Mouse (Mus musculus) layer of hippocampus, adult 18-20 months (tissue): ENCODE data around the gene Tubg2. TPM values are rescaled to one million over a fixed set of nuclear protein-coding genes. Genes with fewer than 3 reads are reported as not detected.
"Not testable (repeated sequence)": the region's sequence is repeated elsewhere in the genome, so short reads cannot be mapped to it uniquely, and the experiment has no call there.

ENCODE experiments used
- DNase-seq, 2 experiments: peaks; one replicate each; pipeline ENCODE4 v3.0.0; 2022; ENCODE audit warnings: low spot score in 2 of 2
- long read RNA-seq: library from polyadenylated mRNA; stranded (forward); transcript quantifications from one replicate; pipeline ENCODE4 v2.0.0, GENCODE M21; 2021
- total RNA-seq, 2 experiments: library from RNA; stranded (reverse); gene quantifications; 2 replicates each; pipeline ENCODE4 v1.2.3; 2021

Tubg2 gene
- total RNA-seq: 10 to 100 TPM; 40.2 to 42.7 TPM
- long read RNA-seq, transcript Tubg2-201 (11 exons, 1,754 nt): major isoform, 47 of 56 reads
- long read RNA-seq, partial matches to known transcripts: 6 of 56 reads
- long read RNA-seq, other reads (novel, unspliced or antisense): 3 of 56 reads

GRCm38 (mm10) chr11:101155728-101156371 is at the start of gene Tubg2:
Gene Tubg2, plus strand, starts transcription at chr11:101155907.
- peak; percentile 78 to 88 for DNase-seq

GRCm38 (mm10) chr11:101109351-101109750 is 46.4 kb upstream of the Tubg2 start:
- DNase-seq: no peak

GRCm38 (mm10) chr11:101110708-101111107 is 45.0 kb upstream of the Tubg2 start:
- DNase-seq: no peak

GRCm38 (mm10) chr11:101111178-101111577 is 44.5 kb upstream of the Tubg2 start:
- DNase-seq: no peak

- DNase-seq: no peak
Measured at GRCm38 (mm10) chr11:101112186-101112585, 43.5 kb upstream of the Tubg2 start.

GRCm38 (mm10) chr11:101115564-101115963 is 40.1 kb upstream of the Tubg2 start:
- no peak for DNase-seq

GRCm38 (mm10) chr11:101118105-101118504 is 37.6 kb upstream of the Tubg2 start:
- DNase-seq: no peak

GRCm38 (mm10) chr11:101119131-101119760 is 36.5 kb upstream of the Tubg2 start:
- no peak for DNase-seq

- DNase-seq: peak; percentile 99 to 100
Measured at GRCm38 (mm10) chr11:101119761-101120544, 35.8 kb upstream of the Tubg2 start, which contains the start of the genes Retreg3 and Tubg1. Gene Retreg3, minus strand, starts transcription at chr11:101119893. Gene Tubg1, plus strand, starts transcription at chr11:101119938.

GRCm38 (mm10) chr11:101120545-101121188 is 35.0 kb upstream of the Tubg2 start:
- no peak for DNase-seq

GRCm38 (mm10) chr11:101124494-101124893 is 31.2 kb upstream of the Tubg2 start:
- DNase-seq: not testable (repeated sequence)

GRCm38 (mm10) chr11:101125008-101125407 is 30.7 kb upstream of the Tubg2 start:
- not testable (repeated sequence) for DNase-seq

- DNase-seq: no peak
Measured at GRCm38 (mm10) chr11:101127075-101127474, 28.6 kb upstream of the Tubg2 start.

- DNase-seq: no peak
Measured at GRCm38 (mm10) chr11:101128996-101129577, 26.6 kb upstream of the Tubg2 start.

GRCm38 (mm10) chr11:101130056-101130756 is 25.5 kb upstream of the Tubg2 start:
- DNase-seq: no peak

- peak in 1 of 2 experiments; percentile 50 for DNase-seq
Measured at GRCm38 (mm10) chr11:101131187-101131586, 24.5 kb upstream of the Tubg2 start.

GRCm38 (mm10) chr11:101131701-101132100 is 24.0 kb upstream of the Tubg2 start:
- DNase-seq: no peak

- no peak for DNase-seq
Measured at GRCm38 (mm10) chr11:101133037-101133436, 22.7 kb upstream of the Tubg2 start.

GRCm38 (mm10) chr11:101134217-101134865 is 21.4 kb upstream of the Tubg2 start:
- DNase-seq: peak in 1 of 2 experiments; percentile 45

- no peak for DNase-seq
Measured at GRCm38 (mm10) chr11:101137000-101137399, 18.7 kb upstream of the Tubg2 start.
